Mouse (Mus musculus) spleen, adult 12 weeks (tissue): ENCODE measurements around the gene Ung.

Source experiments
- DNase-seq: peaks from one replicate; pipeline ENCODE4 v3.0.0; 2022; ENCODE audit warnings: low spot score

Gene Ung

DNA sequence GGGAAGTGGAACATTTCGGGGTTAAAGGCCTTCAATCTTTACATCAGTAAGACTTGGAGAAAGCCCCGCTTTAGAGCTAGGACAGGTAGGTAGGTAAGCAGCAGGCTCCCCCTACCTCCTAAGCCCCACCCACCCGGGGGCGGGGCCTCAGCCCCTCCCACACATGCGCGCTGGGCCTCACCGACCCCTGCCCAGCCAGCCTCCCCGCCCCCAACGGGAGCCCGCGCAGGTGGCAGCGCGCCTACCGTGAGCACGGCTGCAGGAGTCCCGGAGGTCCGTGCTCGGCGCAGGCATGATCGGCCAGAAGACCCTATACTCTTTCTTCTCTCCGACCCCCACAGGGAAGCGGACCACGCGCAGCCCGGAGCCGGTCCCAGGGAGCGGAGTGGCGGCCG lies at the start of gene Ung:
Ung (plus strand) TSS at position 176 of the 395 bp plus-strand sequence.
- DNase-seq, result no peak

DNA sequence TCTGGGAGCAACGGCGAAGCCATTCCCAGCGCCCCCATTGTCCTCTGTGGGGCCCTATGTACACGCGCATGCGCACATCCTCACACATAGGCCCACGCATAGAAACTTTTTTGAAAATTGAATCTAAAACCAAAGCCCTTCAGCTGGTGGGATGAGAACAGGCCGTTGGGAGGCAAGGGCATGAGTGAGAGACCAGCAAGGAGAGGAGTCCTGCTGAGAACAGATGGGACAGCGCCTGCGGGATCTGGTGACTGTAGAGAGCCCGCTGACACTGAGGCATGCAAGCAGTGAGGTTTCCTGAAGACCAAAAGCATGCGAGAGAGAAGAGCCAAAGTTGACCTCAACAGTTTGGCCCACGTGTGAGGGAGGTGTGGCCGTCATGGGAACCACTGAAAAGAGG lies 44.7 kb upstream of the Ung start:
- DNase-seq, result no peak

DNA sequence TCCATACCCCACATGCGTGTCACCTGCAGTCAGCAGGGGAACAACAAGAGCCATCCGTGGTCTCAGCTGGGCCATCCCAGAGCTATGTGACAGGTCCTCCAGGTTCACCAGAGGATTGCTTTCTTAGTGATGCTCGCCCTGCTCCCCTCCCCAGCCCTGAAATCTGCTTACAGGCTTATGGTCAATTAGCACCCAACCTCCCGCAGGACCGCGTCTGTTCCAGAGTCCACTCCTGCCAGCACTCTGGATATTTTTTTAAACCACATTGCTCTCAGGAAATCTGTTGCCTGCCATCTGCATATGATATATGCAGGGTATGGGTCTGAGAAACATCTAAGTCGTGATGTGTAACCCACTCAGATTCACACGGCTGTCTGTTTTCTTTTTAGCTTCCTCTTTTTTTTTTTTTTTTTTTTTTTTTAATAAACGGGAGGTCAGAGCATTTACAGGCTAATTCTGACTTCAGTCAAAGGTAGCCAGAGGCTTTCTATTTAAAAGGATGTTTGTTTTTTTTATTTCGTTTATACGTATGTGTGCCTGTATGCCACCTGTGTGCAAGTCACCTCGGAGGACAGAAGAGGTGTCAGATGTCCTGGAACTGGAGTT lies 42.2 kb upstream of the Ung start:
- no peak for DNase-seq

DNA sequence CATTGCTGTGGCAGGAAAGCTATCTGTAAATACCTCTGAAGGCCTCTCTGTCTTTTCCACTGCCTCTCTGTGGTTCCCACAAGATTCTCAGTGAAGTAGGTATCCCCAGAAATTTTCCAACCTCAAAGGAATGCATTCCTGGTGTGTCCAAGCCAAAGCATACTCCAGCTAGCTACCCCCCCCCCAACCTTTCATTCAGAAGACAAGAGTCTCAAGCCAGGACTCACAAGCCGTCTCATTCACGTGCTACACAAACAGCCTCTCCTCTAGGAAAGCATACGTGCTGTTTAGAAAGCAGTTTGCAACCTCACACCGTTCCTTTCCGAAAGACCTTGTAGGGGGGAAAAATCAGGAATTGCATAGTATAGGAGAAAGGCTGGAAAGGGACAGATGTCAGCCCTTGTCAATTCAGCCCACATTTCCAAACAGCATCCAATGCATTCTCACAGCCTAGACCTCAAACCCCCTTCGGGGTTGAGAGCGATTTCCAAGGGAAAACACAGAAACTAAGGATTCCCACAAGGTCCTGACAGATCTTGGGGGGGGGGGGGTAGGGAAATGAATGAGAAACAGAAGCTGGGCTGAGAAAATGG lies 39.7 kb upstream of the Ung start:
- no peak for DNase-seq

DNA sequence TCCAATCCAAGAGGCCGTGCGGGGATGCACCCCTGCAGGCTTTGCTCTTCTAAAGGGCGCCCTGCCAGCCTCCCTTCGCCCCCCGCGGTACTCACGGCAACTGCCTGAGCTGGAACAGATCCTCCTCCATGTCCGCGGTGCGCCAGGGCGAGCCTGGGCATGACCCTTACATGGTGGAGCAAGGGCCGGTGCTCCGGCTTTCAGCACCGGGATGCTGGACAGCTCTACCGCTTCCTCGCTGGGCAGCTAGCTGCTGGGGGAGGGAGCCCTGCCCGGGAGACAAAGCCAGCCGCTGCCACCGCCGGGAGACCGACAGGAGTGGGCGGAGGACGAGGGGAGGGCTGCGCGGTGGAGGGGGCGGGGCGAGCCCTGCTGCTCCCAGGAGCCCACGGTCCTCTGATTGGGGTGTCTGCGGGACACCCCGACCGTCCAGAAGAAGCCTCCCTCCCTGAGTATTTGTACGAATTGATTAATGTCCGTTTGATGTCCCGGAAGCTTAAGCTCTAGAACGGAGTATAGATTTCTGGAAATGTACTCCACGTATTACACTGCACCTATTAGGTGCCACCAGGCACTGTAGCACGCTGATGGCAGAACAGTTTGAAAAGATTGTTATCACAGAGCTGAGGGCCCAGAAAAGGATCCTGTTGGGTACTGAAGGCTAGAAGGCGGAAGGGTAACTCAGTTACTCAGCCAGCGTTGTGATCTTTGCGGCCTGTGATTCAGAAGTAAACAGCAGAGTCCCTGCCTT lies 39.0 kb upstream of the Ung start, which contains the start of gene Svop:
Svop (minus strand) TSS at position 514 of the 751 bp plus-strand sequence.
- no peak for DNase-seq

DNA sequence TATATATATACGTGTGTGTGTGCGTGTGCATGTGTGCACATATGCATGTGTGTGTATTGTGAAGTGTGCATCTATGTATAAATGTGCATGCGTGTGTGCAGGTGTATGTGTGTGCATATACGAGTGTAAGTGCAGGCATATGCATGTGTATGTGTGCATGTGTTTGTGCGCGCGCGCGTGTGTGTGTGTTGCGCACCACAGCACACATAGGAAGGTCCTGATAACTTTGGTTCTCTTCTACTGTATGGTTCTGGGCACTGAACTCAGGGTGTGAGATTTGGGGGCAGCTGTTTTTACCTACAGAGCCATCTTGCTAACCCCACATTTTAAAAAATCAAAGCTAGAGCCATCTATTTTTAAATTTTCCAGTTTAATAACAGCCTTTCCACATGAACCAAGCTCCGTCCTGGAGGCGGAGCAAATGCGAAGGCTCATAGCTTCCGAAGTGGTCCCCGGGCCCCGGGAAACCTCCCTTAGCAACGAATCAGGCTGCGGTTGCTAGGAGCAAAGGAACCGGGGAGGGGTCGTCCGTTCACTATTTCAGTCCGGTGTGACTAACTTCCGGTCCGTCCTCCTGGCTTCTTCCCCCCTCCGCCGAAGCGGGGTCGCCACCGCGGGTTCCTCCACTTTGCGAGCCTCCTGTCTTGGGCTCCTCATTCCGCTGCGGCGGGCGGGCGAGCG lies 30.3 kb upstream of the Ung start:
- DNase-seq, result peak; percentile 67

DNA sequence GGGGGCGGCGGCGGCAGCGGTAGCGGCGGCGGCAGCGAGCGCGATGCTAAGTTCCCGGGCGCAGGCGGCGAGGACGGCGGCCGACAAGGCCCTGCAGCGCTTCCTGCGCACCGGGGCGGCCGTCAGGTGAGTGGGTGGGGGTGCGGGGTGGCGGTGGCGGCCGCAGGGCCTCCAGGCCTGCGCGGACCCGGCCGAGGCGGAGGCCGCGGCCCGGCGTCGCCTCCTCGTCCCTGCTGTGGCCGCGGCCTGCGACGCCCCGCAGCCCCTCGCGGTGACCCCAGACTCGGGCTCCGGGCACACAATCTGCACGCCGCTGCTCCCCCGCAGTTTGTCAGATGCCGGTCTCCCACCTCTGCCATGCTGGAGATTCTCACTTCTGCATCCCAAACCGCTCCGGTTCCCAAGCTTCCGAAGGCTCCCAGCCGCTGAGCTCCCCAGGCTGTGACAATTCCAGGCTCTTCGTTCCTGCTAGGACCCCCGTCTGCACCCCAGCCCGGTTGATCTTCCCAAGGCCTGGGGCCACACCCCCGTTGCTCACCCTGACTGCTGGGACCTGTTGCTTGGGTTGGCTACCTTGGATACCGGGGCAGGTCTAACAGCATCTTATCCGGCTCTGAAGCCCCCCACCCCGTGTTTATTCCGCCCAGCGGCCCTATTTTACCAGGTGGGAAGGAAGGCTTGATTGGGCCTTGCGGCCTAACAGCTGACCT lies 29.6 kb upstream of the Ung start:
- no peak for DNase-seq

DNA sequence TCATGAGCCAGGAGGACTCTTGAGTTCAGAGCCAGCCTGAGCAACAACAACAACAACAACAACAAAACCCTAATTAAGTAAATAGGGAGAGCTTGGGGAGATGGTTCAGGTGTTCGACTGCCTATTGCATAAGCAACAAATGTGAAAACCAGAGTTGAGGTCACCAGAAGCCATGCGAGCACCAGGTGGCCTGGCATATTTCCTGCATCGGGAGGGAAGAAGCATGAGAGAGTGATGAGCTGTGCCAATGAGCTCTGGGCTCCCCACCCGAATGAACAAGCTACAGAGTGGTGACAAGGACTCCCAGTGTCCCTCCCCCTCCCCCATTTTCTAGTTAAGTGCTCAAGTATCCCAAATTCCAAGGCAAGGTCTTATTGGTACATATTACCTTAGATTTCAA lies 28.3 kb upstream of the Ung start:
- DNase-seq, result no peak

DNA sequence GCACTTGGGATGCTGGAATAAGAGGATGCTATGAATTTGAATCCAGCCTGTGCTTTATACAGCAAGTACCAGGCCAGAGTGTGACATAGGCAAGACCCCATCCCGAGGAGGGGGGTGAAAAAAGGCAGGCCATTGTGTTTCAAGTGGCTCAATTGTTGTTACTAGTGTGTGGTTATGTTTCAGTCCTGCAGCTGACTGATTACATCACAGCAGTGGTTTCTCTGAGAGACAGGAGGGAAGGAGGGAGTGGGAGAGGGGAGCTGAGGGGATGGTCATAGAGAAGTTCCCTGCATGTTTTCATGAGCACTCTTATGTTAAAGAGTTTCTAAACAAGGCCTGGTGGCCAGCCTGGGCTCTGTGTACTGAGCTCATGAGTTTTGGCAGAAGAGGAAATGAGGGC lies 27.4 kb upstream of the Ung start:
- DNase-seq, result no peak

DNA sequence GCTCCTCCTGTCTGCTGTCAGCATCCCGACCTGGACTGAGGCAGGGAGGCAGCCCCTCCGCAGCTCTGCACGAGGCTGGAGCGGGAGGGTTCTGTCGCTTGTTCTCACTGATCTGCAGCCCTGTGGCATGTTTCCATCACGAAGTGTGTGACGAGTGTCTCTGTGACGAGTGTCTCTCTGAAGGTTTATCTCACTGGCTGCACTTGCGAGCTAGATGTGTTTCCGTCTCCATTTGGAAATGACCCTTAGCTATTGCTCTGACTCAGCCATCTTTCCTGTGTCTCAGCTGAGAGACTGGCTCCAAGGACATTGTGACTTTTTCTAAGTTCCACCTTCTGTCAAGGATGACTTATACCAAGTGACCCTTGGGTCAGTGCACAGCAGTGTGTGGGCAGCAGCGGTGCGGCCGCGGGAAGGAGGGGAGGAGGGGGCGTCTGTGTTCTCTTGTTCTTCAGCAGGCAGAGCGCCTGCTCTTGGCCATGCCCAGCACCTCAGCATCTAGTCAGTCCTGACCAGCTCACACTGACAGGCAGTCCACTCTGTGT lies 23.7 kb upstream of the Ung start:
- DNase-seq, result no peak

DNA sequence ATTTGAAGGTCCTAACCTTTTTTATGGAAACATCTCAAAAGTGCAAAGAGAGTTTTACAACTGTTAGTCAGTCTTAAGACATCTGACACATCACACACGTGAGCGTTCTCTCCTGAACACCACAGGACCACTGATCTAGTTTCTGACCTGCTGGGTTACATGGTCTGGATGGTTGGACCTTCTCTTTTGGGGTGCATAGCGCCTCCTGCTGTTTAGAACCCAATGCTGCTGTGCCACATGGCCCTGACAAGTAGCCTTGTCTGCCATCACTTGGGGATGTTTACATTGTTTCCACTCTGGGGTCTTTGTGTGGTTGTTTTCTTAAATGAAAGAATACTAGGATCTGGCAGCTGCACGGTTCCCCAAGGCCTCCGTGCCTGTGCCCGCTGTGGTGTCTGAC lies 16.9 kb upstream of the Ung start:
- no peak for DNase-seq

DNA sequence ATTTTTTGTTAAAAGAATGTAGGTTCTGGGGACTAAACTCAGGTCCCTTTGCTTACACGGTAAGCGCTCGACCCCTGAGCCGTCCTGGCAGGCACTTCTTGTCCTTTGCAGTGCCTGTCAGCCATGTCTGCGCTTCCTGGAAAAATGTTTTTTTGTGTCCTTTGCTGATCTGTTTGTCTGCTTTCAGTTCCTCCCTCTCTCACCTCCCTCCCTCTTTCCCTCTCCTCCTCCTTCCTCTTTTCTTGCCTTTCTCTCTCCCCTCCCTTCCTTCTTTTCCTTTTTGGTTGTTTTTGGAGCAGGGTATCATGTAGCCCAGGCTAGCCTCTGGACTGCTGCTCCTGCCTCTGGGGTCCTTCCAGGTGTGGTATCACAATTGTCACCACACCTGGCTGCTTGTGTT lies 15.2 kb upstream of the Ung start:
- DNase-seq, result no peak

DNA sequence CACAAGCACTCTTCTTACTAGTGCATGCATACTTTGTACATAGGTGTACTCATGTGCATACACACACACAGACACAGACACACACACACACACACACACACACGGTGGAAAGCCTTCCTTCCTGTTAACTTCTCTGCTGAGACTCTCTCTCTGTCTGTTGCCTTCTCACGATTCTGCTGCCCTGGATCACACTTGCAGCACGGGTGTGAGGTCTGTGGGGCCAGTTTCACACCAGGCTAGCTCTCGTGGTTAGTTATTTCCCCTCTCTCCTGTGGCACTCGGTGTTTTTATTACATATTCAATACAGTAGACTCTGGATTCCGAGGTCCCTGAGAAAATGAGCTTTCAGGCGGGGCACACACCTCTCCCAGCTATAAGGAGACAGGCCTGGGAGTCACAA lies 13.6 kb upstream of the Ung start:
- DNase-seq, result no peak

DNA sequence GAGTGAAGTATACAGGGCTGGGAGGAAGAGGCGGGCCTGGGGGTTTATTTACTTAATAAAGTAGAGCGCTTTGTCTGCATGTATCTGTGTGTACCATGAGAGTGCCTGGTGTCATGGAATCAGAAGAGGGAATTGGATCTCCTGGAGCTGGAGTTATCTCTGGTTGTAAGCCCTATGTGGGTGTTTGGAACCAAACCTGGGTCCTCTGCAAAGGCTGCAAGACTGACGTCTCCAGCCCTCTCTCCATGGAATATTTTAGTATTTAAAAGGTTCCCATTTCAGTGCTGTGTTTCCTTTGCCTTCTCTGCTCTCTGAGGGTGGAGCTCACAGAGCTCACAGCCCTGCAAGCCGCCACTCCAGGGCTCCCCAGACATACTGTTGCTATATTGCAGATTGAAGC lies 10.4 kb upstream of the Ung start:
- DNase-seq, result no peak

DNA sequence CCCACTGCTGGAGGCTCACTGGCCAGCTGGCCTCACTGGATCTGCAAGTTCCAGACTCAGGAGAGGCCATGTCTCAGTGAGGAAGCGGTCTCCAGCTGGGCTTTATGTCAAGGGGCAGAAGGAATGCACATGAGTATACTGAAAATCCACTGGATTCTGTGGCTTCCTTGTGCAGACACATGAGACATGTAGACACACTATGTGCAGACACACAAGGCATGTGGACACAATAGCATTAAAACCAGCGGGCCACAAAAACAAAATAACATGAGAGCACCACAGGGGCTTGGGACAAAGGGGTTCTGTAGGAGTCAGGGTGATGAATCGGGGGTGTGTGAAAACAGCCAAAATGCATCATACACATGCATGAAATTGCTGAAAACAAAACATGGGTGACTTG lies 4.2 kb upstream of the Ung start:
- DNase-seq, result no peak

DNA sequence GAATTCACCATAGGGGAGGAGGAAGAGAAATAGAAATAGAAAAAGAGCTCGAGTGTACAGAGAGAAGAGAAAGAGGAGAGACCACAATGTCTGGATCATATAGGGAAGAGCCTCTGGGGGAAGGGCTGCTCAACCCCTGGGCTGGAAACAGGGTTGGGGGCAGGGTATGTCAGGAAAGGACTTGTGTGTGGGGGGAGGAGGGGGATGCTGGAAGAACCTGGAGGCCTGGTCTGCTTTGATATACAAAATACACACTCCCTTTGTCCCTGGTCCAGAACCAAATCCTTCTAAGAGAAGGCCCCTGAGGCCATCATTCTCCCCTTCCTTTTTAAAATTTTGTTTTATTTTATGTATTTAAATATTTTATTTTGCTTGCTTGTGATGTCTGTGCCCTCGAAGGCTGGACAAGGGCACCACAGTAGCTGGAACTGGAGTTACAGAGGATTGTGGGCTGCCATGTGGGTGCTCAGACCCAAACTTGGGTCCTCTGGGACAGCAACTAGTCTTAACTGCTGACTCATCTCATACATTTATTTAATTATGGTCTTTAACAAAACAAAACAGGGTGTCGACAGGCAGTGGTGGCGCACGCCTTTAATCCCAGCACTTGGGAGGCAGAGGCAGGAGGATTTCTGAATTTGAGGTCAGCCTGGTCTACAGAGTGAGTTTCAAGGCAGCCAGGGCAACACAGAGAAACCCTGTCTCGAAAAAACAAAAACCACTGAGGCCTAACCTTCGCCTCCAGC lies 3.5 kb upstream of the Ung start:
- DNase-seq, result no peak

DNA sequence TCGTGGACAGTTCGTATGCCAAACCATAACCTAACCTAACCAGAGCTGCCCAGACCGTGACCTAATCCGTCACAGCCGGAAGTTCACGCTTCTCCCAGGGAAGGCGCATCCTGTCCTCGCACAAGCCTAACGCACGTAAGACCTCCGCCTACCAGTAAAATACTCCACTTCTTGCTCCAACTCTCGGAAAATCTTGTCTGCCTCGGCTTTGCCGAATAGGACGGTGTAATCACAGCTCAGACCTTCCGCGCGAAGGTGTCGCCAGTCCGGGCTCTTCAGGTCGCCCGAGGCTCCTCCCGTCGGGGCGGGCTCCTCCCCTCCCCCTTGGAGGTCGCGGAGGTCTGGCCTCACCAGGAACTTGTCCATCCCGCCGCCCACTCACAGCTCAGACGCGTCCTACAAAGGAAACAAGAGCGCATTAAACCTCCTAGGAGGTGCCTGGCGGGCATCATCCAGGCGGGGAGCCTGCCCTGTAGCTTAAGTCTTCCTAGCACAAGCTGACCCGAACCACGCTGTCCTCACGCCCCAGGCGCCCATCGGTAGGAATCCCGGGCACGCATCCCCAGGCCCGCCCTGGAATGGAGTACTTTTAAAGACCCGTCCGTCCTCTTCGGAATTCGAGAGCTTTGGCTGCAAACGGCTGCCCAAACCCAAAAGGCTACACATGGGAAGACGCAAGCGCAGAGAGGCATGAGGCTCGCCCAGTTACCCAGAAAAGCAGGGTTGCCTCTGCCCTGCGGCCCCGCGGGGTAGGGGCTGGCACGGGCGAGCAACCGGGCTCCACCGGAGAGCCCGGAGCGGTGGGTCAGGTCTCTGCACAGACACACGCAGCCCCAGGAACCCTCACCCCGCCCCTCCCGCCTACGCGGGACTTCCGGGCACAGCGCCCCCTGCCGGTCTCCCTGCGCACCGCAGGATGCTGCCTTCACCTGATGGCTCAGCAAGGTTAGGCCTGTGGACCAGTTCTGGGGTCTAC lies 2.5 kb upstream of the Ung start, which contains the start of gene Alkbh2:
Alkbh2 (minus strand) TSS at position 845 of the 976 bp plus-strand sequence.
- DNase-seq, result peak; percentile 87

DNA sequence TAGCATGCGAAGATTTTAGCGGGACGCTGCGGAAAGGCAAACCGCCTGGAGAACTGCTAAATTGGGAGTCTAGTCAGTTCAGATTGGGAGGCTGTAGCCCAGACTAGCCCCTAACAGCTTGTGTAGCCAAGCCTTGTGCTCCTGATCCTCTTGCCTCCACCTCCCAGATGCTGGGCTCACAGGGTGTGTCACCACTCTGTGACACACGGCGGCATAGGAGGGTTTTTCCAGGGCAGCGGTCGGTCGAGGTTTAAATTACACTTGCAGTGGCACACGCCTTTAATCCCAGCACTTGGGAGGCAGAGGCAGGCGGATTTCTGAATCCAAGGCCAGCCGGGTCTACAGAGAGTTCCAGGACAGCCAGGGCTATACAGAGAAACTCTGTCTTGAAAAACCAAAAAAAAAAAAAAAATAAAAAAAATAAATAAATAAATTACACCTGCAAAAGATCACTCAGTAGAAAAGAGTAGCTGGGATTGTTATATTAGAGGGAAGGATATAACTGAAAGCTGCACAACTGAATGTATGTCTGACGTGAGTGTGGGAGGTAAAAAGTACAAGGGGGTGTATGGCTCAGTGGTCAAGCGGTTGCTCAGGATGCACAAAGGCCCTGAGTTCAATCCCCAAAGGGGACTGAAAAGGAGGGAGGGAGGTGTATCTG lies 506 bp upstream of the Ung start:
- no peak for DNase-seq
